10 mouse cellular contexts compared by ENCODE assay signal in the genomic region with DNA sequence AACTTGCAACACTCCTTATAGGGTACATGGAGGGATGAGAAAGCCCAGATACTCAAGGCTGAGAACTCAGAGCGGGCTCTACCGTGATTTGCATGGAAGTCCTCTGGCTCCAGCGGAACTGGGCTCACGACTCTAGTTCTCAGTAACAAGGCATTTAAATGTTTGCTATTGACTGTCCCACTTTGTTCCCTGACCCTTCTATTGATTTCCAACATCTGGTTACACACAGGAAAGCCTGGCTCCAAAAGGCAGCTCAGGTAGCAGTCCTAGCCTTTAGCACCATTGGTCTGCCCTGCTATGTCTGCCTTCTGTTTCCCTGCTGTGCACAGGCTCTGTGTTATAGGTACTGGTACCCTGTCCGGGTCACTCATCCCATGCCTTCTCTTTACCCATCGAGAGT. TPM values are rescaled to one million over a fixed set of nuclear protein-coding genes. Genes with fewer than 3 reads are reported as not detected.
"Had no signal": no experiment of that assay in that cellular context is flagged by ENCODE, and none has a peak within 500 bp of the region (broad histone marks: within the 10 kb centered on the region; RNA-seq: fewer than 3 reads in every experiment).

No protein-coding gene starts in this region.

- H3K36me3 ChIP-seq: limb, embryonic 15.5 days; lung, embryonic 15.5 days; midbrain, embryonic 12.5 days had no signal

- H3K4me2 ChIP-seq: limb, embryonic 15.5 days; lung, embryonic 15.5 days; midbrain, embryonic 12.5 days had no signal

- H3K9ac ChIP-seq: limb, embryonic 15.5 days; lung, embryonic 15.5 days; midbrain, embryonic 12.5 days had no signal

- H3K4me3 ChIP-seq: limb, embryonic 15.5 days; lung, embryonic 15.5 days; midbrain, embryonic 12.5 days had no signal

- H3K4me1 ChIP-seq: lung, embryonic 15.5 days; megakaryocyte, embryonic 14.5 days had no signal

- H3K9me3 ChIP-seq: limb, embryonic 15.5 days; lung, embryonic 15.5 days; megakaryocyte, embryonic 14.5 days; midbrain, embryonic 12.5 days had no signal

- DNase-seq: kidney, adult 8-10 months; kidney, postnatal 36 days; lung, postnatal 14 days; thymus, postnatal 4 days had no signal

- ATAC-seq: intestine, postnatal 0 days had no signal

- H3K27ac ChIP-seq: limb, embryonic 15.5 days; lung, embryonic 15.5 days; macrophage; midbrain, embryonic 12.5 days had no signal

RNA-seq across cellular contexts. Expression of a gene that starts 36.5 kb away (rescaled TPM):
- polyA plus RNA-seq: macrophage had no signal
